Mouse (Mus musculus): Measurements from ENCODE around the gene Pik3r2.

DNA sequence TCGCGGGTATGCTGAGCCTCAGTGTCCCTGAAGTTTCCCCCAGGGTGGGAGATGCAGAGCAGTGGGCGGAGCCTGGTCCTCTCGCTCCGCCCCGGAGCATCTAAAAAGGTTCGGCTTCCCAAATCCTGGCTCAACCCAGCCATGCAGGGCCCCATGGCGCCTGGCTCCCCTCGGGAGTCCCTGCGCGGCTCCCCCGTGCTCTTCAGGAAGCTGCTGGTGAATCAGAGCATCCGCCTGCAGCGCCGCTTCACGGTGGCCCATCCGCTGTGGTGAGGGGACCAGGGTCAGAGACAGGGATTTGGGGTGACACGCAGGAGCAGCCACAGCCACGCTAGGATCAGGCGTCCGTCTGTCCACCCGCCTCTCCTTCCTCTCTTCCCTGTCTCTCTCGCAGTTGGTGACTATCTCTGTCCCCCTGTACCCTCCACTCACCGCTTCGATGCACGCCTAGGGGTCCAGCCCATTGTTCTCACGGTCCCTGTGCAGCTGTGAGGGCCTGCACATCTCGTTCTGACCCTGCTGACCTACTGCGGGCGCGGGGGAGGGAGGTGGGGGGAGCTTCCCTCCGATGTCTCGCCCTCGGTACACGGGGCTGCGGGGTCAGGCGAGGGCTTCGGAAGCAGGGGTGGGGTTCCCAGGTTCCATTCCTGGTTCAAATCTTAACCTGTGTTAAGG lies 33.4 kb downstream of the Pik3r2 start:
- no peak for TF ChIP-seq MYB (IDR thresholded peaks at IDR 0.05; ENCODE audit: low read depth, low read length)
- no peak for TF ChIP-seq CTCF (IDR thresholded peaks at IDR 0.05 in 2 of 3, conservative IDR thresholded peaks at IDR 0.05 in 1 of 3; ENCODE audit: control insufficient read depth in 1 of 3, insufficient read depth in 1 of 3, low read depth in 2 of 3, low read length in 3 of 3, poor library complexity in 1 of 3, severe bottlenecking in 1 of 3)
- no peak for TF ChIP-seq MAZ (IDR thresholded peaks at IDR 0.05; ENCODE audit: low read depth, low read length)
- TF ChIP-seq EP300 (IDR thresholded peaks at IDR 0.05; ENCODE audit: low read depth in 1 of 2, low read length in 2 of 2), result no peak
- TF ChIP-seq RAD21 (IDR thresholded peaks at IDR 0.05; ENCODE audit: low read depth, low read length), result no peak
